Mouse (Mus musculus): ENCODE data around the gene Olfml2a.

GRCm38 (mm10) chr2:38977837-38978236 lies 46.1 kb downstream of the Olfml2a start:
- no peak for TF ChIP-seq CTCF (IDR thresholded peaks at IDR 0.05; ENCODE audit: borderline replicate concordance, extremely low read depth, insufficient read depth, insufficient read length)
- TF ChIP-seq POLR2A (IDR thresholded peaks at IDR 0.05; ENCODE audit: borderline replicate concordance, extremely low read depth, insufficient read depth, insufficient read length, poor library complexity, severe bottlenecking), result no peak

Data from brain, embryonic 14.5 days (tissue).